Mouse (Mus musculus): ENCODE measurements around the gene 4921517D22Rik. TPM values are rescaled to one million over a fixed set of nuclear protein-coding genes. Genes with fewer than 3 reads are reported as not detected.
"Not testable (repeated sequence)": the region's sequence is repeated elsewhere in the genome, so short reads cannot be mapped to it uniquely, and the experiment has no call there.

4921517D22Rik gene
- polyA plus RNA-seq (2014; fragmentation: Nextera tagmentation; extraction: Ambion mirVana), result not detected in 2 replicates

DNA sequence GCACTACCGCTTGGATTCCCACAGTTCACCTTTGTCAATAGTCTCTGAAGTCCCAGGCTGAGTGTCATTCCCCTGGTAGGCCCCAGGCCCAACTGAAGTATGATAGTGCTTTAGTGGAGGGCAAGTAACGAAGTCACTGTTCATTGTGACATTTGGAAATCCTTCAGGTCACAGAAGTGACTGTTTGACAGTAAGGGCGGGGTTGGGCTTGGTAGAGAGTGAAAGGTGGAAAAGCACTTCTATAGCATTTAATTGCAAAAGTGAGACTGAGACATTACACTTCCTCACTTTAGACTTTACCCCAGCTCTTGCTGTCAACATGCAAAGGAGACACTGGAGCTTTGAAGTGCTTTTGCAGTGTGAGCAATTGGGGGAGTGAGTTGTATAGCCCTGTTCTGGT, at the start of gene 4921517D22Rik:
Gene 4921517D22Rik, minus strand, starts transcription at position 101 of the 400 bp plus-strand sequence.
- 90% methylated on average over 3 of the region's 3 CpGs for WGBS
- Histone ChIP-seq H3K27me3 (ENCODE audit: control insufficient read depth, insufficient read depth, low read length) (no peaks in the 10 kb centered on the region), H3K4me3 (ENCODE audit: low read depth, low read length) (no peak within 1 kb of the TSS), H3K4me2 (ENCODE audit: low read depth) (no peak within 1 kb of the TSS), H3K9me3 (ENCODE audit: control insufficient read depth, low read length) (no peaks in the 10 kb centered on the region), H3K9ac (ENCODE audit: low read length) (no peak within 1 kb of the TSS), H3K27ac (ENCODE audit: low read depth, low read length) (no peak within 1 kb of the TSS), H3K36me3 (ENCODE audit: control insufficient read depth, insufficient read depth, low read length) (no peaks in the 10 kb centered on the region), H3K4me1 (ENCODE audit: control insufficient read depth, insufficient read depth, low read length) (no peaks in the 10 kb centered on the region)
- DNase-seq (ENCODE audit: low spot score), result peak; percentile 8
- no peak for ATAC-seq (ENCODE audit: insufficient read depth, low FRiP score, low TSS enrichment)

DNA sequence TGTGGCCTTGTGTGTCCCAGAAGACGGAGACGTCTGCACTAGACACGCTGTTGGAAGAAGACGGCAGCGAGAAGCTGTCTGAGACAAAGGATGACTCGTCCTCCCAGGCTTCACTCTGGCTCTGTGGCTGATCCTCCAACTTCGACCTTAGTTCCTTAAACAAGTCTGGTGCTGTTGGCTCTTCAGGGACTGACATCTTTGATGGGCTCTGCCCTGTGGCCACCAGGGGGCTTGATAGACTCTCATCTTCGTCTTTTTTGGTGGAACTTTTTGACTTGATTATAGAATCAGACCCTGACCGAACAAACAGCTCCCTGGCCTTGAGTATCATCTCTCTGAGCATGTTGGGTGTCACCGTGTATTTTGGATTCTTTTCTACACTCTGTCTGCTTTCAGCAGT, 47.8 kb upstream of the 4921517D22Rik start:
- no peaks in the 10 kb centered on the region for H3K9me3 ChIP-seq (ENCODE audit: control insufficient read depth, low read length)
- ATAC-seq (ENCODE audit: insufficient read depth, low FRiP score, low TSS enrichment), result no peak

GRCm38 (mm10) chr13:59741096-59741495, 47.2 kb upstream of the 4921517D22Rik start:
- H3K27me3 ChIP-seq (ENCODE audit: control insufficient read depth, insufficient read depth, low read length), result no peaks in the 10 kb centered on the region
- no peaks in the 10 kb centered on the region for H3K36me3 ChIP-seq (ENCODE audit: control insufficient read depth, insufficient read depth, low read length)
- no peak overlapping the region for H3K27ac ChIP-seq (ENCODE audit: low read depth, low read length)
- WGBS, result 92% methylated on average over 11 of the region's 11 CpGs
- no peaks in the 10 kb centered on the region for H3K9me3 ChIP-seq (ENCODE audit: control insufficient read depth, low read length)
- no peak overlapping the region for H3K9ac ChIP-seq (ENCODE audit: low read length)
- no peak overlapping the region for H3K4me3 ChIP-seq (ENCODE audit: low read depth, low read length)
- ATAC-seq (ENCODE audit: insufficient read depth, low FRiP score, low TSS enrichment) (no peak), DNase-seq (ENCODE audit: low spot score) (no peak)
- no peak overlapping the region for H3K4me2 ChIP-seq (ENCODE audit: low read depth)
- no peaks in the 10 kb centered on the region for H3K4me1 ChIP-seq (ENCODE audit: control insufficient read depth, insufficient read depth, low read length)

More for the DNA sequence above, 47.8 kb upstream of the 4921517D22Rik start:
- no peak overlapping the region for H3K4me2 ChIP-seq (ENCODE audit: low read depth)
- no peaks in the 10 kb centered on the region for H3K4me1 ChIP-seq (ENCODE audit: control insufficient read depth, insufficient read depth, low read length)
- no peak overlapping the region for H3K4me3 ChIP-seq (ENCODE audit: low read depth, low read length)
- no peak for DNase-seq (ENCODE audit: low spot score)
- WGBS, result 86% methylated on average over 10 of the region's 10 CpGs
- no peaks in the 10 kb centered on the region for H3K36me3 ChIP-seq (ENCODE audit: control insufficient read depth, insufficient read depth, low read length)
- H3K9ac ChIP-seq (ENCODE audit: low read length), result no peak overlapping the region
- no peaks in the 10 kb centered on the region for H3K27me3 ChIP-seq (ENCODE audit: control insufficient read depth, insufficient read depth, low read length)
- H3K27ac ChIP-seq (ENCODE audit: low read depth, low read length), result no peak overlapping the region

DNA sequence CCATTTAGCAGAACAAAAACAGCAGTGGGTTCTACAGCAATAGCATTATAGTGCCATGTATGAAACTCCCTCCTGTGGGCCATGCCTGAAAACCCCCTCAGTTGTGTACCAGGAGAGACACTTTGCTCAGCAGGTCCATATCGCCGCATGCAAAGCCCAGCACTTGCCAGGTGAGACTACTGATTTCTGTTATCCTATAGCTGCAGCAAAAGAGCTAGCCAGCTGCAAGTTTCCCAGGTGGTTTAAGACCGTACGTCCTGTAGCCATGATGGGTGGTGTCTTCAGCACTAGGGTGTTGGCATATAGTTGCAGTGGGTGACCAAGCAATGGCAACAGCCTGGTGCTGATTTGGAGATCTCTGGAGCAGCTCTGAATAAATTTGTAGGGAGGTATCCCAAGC, 45.5 kb upstream of the 4921517D22Rik start:
- no peaks in the 10 kb centered on the region for H3K36me3 ChIP-seq (ENCODE audit: control insufficient read depth, insufficient read depth, low read length)
- no peak overlapping the region for H3K27ac ChIP-seq (ENCODE audit: low read depth, low read length)
- H3K9me3 ChIP-seq (ENCODE audit: control insufficient read depth, low read length), result no peaks in the 10 kb centered on the region
- no peak overlapping the region for H3K9ac ChIP-seq (ENCODE audit: low read length)
- ATAC-seq (ENCODE audit: insufficient read depth, low FRiP score, low TSS enrichment), result no peak
- H3K4me2 ChIP-seq (ENCODE audit: low read depth), result no peak overlapping the region
- H3K4me3 ChIP-seq (ENCODE audit: low read depth, low read length), result no peak overlapping the region
- H3K4me1 ChIP-seq (ENCODE audit: control insufficient read depth, insufficient read depth, low read length), result no peaks in the 10 kb centered on the region
- H3K27me3 ChIP-seq (ENCODE audit: control insufficient read depth, insufficient read depth, low read length), result no peaks in the 10 kb centered on the region
- DNase-seq (ENCODE audit: low spot score), result no peak
- 91% methylated on average over 4 of the region's 4 CpGs for WGBS

GRCm38 (mm10) chr13:59738455-59738854, 44.5 kb upstream of the 4921517D22Rik start:
- no peaks in the 10 kb centered on the region for H3K36me3 ChIP-seq (ENCODE audit: control insufficient read depth, insufficient read depth, low read length)
- WGBS, result 87% methylated on average over 2 of the region's 2 CpGs
- no peak for DNase-seq (ENCODE audit: low spot score)
- H3K27me3 ChIP-seq (ENCODE audit: control insufficient read depth, insufficient read depth, low read length), result no peaks in the 10 kb centered on the region
- H3K4me1 ChIP-seq (ENCODE audit: control insufficient read depth, insufficient read depth, low read length), result no peaks in the 10 kb centered on the region
- no peak for ATAC-seq (ENCODE audit: insufficient read depth, low FRiP score, low TSS enrichment)
- H3K9ac ChIP-seq (ENCODE audit: low read length), result no peak overlapping the region
- H3K4me2 ChIP-seq (ENCODE audit: low read depth), result no peak overlapping the region
- H3K9me3 ChIP-seq (ENCODE audit: control insufficient read depth, low read length), result no peaks in the 10 kb centered on the region
- H3K27ac ChIP-seq (ENCODE audit: low read depth, low read length), result no peak overlapping the region
- no peak overlapping the region for H3K4me3 ChIP-seq (ENCODE audit: low read depth, low read length)

GRCm38 (mm10) chr13:59735190-59735589, 41.3 kb upstream of the 4921517D22Rik start:
- WGBS, result 36% methylated on average over 3 of the region's 3 CpGs
- ATAC-seq (ENCODE audit: insufficient read depth, low FRiP score, low TSS enrichment), result no peak
- no peaks in the 10 kb centered on the region for H3K36me3 ChIP-seq (ENCODE audit: control insufficient read depth, insufficient read depth, low read length)

GRCm38 (mm10) chr13:59734347-59734746, 40.4 kb upstream of the 4921517D22Rik start:
- not testable (repeated sequence) for H3K4me3 ChIP-seq (ENCODE audit: low read depth, low read length); ATAC-seq (ENCODE audit: insufficient read depth, low FRiP score, low TSS enrichment); H3K27ac ChIP-seq (ENCODE audit: low read depth, low read length); H3K4me1 ChIP-seq (ENCODE audit: control insufficient read depth, insufficient read depth, low read length); H3K36me3 ChIP-seq (ENCODE audit: control insufficient read depth, insufficient read depth, low read length); DNase-seq (ENCODE audit: low spot score); H3K4me2 ChIP-seq (ENCODE audit: low read depth); H3K9ac ChIP-seq (ENCODE audit: low read length); H3K9me3 ChIP-seq (ENCODE audit: control insufficient read depth, low read length); H3K27me3 ChIP-seq (ENCODE audit: control insufficient read depth, insufficient read depth, low read length)
- WGBS, result 29% methylated on average over 6 of the region's 6 CpGs

More at GRCm38 (mm10) chr13:59735190-59735589, 41.3 kb upstream of the 4921517D22Rik start:
- Histone ChIP-seq H3K27me3 (ENCODE audit: control insufficient read depth, insufficient read depth, low read length) (no peaks in the 10 kb centered on the region), H3K4me1 (ENCODE audit: control insufficient read depth, insufficient read depth, low read length) (no peaks in the 10 kb centered on the region), H3K27ac (ENCODE audit: low read depth, low read length) (no peak overlapping the region), H3K9ac (ENCODE audit: low read length) (no peak overlapping the region), H3K4me3 (ENCODE audit: low read depth, low read length) (no peak overlapping the region), H3K9me3 (ENCODE audit: control insufficient read depth, low read length) (no peaks in the 10 kb centered on the region), H3K4me2 (ENCODE audit: low read depth) (no peak overlapping the region)
- DNase-seq (ENCODE audit: low spot score), result peak; percentile 29

GRCm38 (mm10) chr13:59733936-59734335, 40.0 kb upstream of the 4921517D22Rik start:
- no peak overlapping the region for H3K27ac ChIP-seq (ENCODE audit: low read depth, low read length)
- no peak overlapping the region for H3K4me2 ChIP-seq (ENCODE audit: low read depth)
- WGBS, result 85% methylated on average over 2 of the region's 4 CpGs
- H3K4me3 ChIP-seq (ENCODE audit: low read depth, low read length), result no peak overlapping the region
- no peak overlapping the region for H3K9ac ChIP-seq (ENCODE audit: low read length)
- no peaks in the 10 kb centered on the region for H3K27me3 ChIP-seq (ENCODE audit: control insufficient read depth, insufficient read depth, low read length)
- no peaks in the 10 kb centered on the region for H3K9me3 ChIP-seq (ENCODE audit: control insufficient read depth, low read length)
- H3K4me1 ChIP-seq (ENCODE audit: control insufficient read depth, insufficient read depth, low read length), result no peaks in the 10 kb centered on the region
- ATAC-seq (ENCODE audit: insufficient read depth, low FRiP score, low TSS enrichment), result no peak
- H3K36me3 ChIP-seq (ENCODE audit: control insufficient read depth, insufficient read depth, low read length), result no peaks in the 10 kb centered on the region
- no peak for DNase-seq (ENCODE audit: low spot score)

- 43% methylated on average over 5 of the region's 7 CpGs for WGBS
- H3K4me3 ChIP-seq (ENCODE audit: low read depth, low read length), result no peak within 1 kb of the TSS
- H3K9ac ChIP-seq (ENCODE audit: low read length), result no peak within 1 kb of the TSS
- no peak for DNase-seq (ENCODE audit: low spot score)
- H3K36me3 ChIP-seq (ENCODE audit: control insufficient read depth, insufficient read depth, low read length), result no peaks in the 10 kb centered on the region
- ATAC-seq (ENCODE audit: insufficient read depth, low FRiP score, low TSS enrichment), result no peak
- H3K27me3 ChIP-seq (ENCODE audit: control insufficient read depth, insufficient read depth, low read length), result no peaks in the 10 kb centered on the region
- no peaks in the 10 kb centered on the region for H3K9me3 ChIP-seq (ENCODE audit: control insufficient read depth, low read length)
- no peaks in the 10 kb centered on the region for H3K4me1 ChIP-seq (ENCODE audit: control insufficient read depth, insufficient read depth, low read length)
- no peak within 1 kb of the TSS for H3K27ac ChIP-seq (ENCODE audit: low read depth, low read length)
- no peak within 1 kb of the TSS for H3K4me2 ChIP-seq (ENCODE audit: low read depth)
Observed at GRCm38 (mm10) chr13:59731652-59732051, 37.7 kb upstream of the 4921517D22Rik start, which contains the start of gene Spata31d1d. TSS of gene Spata31d1d (minus strand) at chr13:59731752.
